ENCODE assay signal across 25 mouse cellular contexts in genomic region chr13:114843318-114843717, GRCm38 (mm10). TPM values are rescaled to one million over a fixed set of nuclear protein-coding genes. Genes with fewer than 3 reads are reported as not detected.
DNase-seq lines count a peak whose midpoint lies in the region; ATAC-seq and TF ChIP-seq lines count a peak whose summit lies in the region.
"Had no signal": no experiment of that assay in that cellular context is flagged by ENCODE, and none has a peak within 500 bp of the region (broad histone marks: within the 10 kb centered on the region; RNA-seq: fewer than 3 reads in every experiment).

No protein-coding gene starts in this region.

- H3K79me2 ChIP-seq in CH12.LX (replicated peaks; ENCODE audit: control insufficient read depth, extremely low read depth, insufficient read depth, poor library complexity, severe bottlenecking): no peaks in the 10 kb centered on the region

- no peaks in the 10 kb centered on the region for H3K36me3 ChIP-seq in CH12.LX (replicated peaks in 1 of 2; ENCODE audit: control insufficient read depth in 1 of 2, insufficient read depth in 1 of 2, low read length in 1 of 2)
- H3K36me3 ChIP-seq: embryonic facial prominence, embryonic 13.5 days; embryonic facial prominence, embryonic 15.5 days; forebrain, embryonic 10.5 days; forebrain, embryonic 12.5 days had no signal

- in situ Hi-C loops in CH12.LX (cut with MboI; ENCODE audit: low pct_ligation_motif_present, low pct_unique_long_range_greater_than_20kb, low sequenced_read_pairs): no loop called here

- TF ChIP-seq RAD21 in CH12.LX (IDR thresholded peaks at IDR 0.05; ENCODE audit: low read depth, low read length): no peak

- no peaks in the 10 kb centered on the region for H3K27me3 ChIP-seq in CH12.LX (replicated peaks)
- H3K27me3 ChIP-seq: embryonic facial prominence, embryonic 13.5 days; embryonic facial prominence, embryonic 15.5 days; forebrain, embryonic 12.5 days had no signal

- H3K4me2 ChIP-seq in CH12.LX (ENCODE audit: insufficient read depth, low read depth, poor library complexity, severe bottlenecking): no peak overlapping the region
- H3K4me2 ChIP-seq: embryonic facial prominence, embryonic 13.5 days; embryonic facial prominence, embryonic 15.5 days; forebrain, embryonic 12.5 days had no signal

- TF ChIP-seq POLR2A in CH12.LX (IDR thresholded peaks at IDR 0.05; ENCODE audit: low read depth, low read length): no peak

- H3K4me3 ChIP-seq in CH12.LX (replicated peaks in 1 of 3; ENCODE audit: low read depth in 2 of 3, low read length in 2 of 3, poor library complexity in 1 of 3): no peak overlapping the region
- H3K4me3 ChIP-seq: embryonic facial prominence, embryonic 13.5 days; embryonic facial prominence, embryonic 15.5 days; erythroblast, embryonic 14.5 days; forebrain, embryonic 10.5 days; forebrain, embryonic 12.5 days had no signal

- TF ChIP-seq CTCF in CH12.LX (conservative IDR thresholded peaks at IDR 0.05 in 1 of 2, IDR thresholded peaks at IDR 0.05 in 1 of 2; ENCODE audit: low read depth in 2 of 2, low read length in 2 of 2): no peak

- peaks cover 2 to 9% of the 10 kb centered on the region in 2 experiments; a peak in 3 of 4 replicates for H3K4me1 ChIP-seq in CH12.LX (ENCODE audit: control insufficient read depth in 1 of 2, insufficient read depth in 2 of 2)

- dilution Hi-C loops in CH12.LX (cut with MboI; ENCODE audit: extremely low pct_ligation_motif_present, extremely low pct_unique_long_range_greater_than_20kb, low sequenced_read_pairs): no loop called here

- DNase-seq in CD4-positive, CD25-positive, alpha-beta regulatory T cell, adult 2 months (ENCODE audit: low read depth, low spot score): peak; percentile 47
- DNase-seq in CH12.LX (ENCODE audit: extremely low read depth): no peak
- no peak for DNase-seq in adrenal gland, adult 18-20 months (ENCODE audit: low spot score in 2 of 2)
- no peak for DNase-seq in lung, adult 18-20 months
- DNase-seq in kidney, postnatal 4 days: no peak
- DNase-seq in adrenal gland, postnatal 25 days: no peak
- DNase-seq: adrenal gland, adult 8-10 months; adrenal gland, postnatal 14 days; B cell, adult 2 months; cerebellum, adult 11 months; cerebellum, adult 18-20 months; cerebellum, adult 8-10 months; cerebellum, adult 9-11 months; cerebellum, postnatal 14 days; cerebellum, postnatal 36 days; embryo, embryonic 11 days had no signal

- ATAC-seq in activated CD4-positive, CD25-positive, alpha-beta regulatory T cell, adult 4 months: peak; percentile 31
- ATAC-seq in inflammation-experienced regulatory T-cells, adult 6 months: peak; percentile 46
- ATAC-seq: forebrain, embryonic 14.5 days; forebrain, embryonic 16.5 days had no signal

- no peak overlapping the region for H3K27ac ChIP-seq in CH12.LX (ENCODE audit: insufficient read depth, low read depth)
- H3K27ac ChIP-seq: embryonic facial prominence, embryonic 13.5 days; embryonic facial prominence, embryonic 15.5 days; forebrain, embryonic 10.5 days; forebrain, embryonic 12.5 days had no signal

- no peak for TF ChIP-seq EP300 in CH12.LX (IDR thresholded peaks at IDR 0.05; ENCODE audit: low read length)

- no peaks in the 10 kb centered on the region for H3K9me3 ChIP-seq in CH12.LX (replicated peaks; ENCODE audit: low read length)
- H3K9me3 ChIP-seq: embryonic facial prominence, embryonic 13.5 days; embryonic facial prominence, embryonic 15.5 days; forebrain, embryonic 10.5 days; forebrain, embryonic 12.5 days had no signal

- 0 out of 2 replicates have a peak overlapping the region, but pooled peaks have one; percentile 28 for H3K9ac ChIP-seq in CH12.LX (ENCODE audit: insufficient read depth, low read depth)
- H3K9ac ChIP-seq: embryonic facial prominence, embryonic 13.5 days; embryonic facial prominence, embryonic 15.5 days; forebrain, embryonic 12.5 days had no signal

TF ChIP-seq in CH12.LX, 34 proteins besides CTCF, POLR2A, EP300 and RAD21:
- TF ChIP-seq CHD1 (IDR thresholded peaks at IDR 0.05; ENCODE audit: low read depth, low read length) (no peak), MEF2A (IDR thresholded peaks at IDR 0.05; ENCODE audit: borderline replicate concordance, low read depth, low read length) (no peak), ZNF384 (IDR thresholded peaks at IDR 0.05; ENCODE audit: low read depth, low read length) (no peak), JUN (IDR thresholded peaks at IDR 0.05; ENCODE audit: insufficient read depth, low read depth, low read length) (no peak), SIN3A (IDR thresholded peaks at IDR 0.05; ENCODE audit: low read length) (no peak), MXI1 (IDR thresholded peaks at IDR 0.05; ENCODE audit: low read depth, low read length) (no peak), USF1 (IDR thresholded peaks at IDR 0.05; ENCODE audit: low read depth, low read length) (no peak), MAZ (IDR thresholded peaks at IDR 0.05; ENCODE audit: low read depth, low read length) (no peak), ZKSCAN1 (IDR thresholded peaks at IDR 0.05; ENCODE audit: borderline replicate concordance, low read depth, low read length) (no peak), JUND (conservative IDR thresholded peaks at IDR 0.05; ENCODE audit: low read depth, low read length) (no peak), IRF4 (IDR thresholded peaks at IDR 0.05; ENCODE audit: low read depth, low read length) (no peak), USF2 (conservative IDR thresholded peaks at IDR 0.05; ENCODE audit: low read depth, low read length) (no peak), TCF12 (IDR thresholded peaks at IDR 0.05; ENCODE audit: low read depth, low read length) (no peak), CHD2 (IDR thresholded peaks at IDR 0.05; ENCODE audit: low read length) (no peak), RCOR1 (conservative IDR thresholded peaks at IDR 0.05; ENCODE audit: low read depth, low read length) (no peak), KAT2A (IDR thresholded peaks at IDR 0.05; ENCODE audit: insufficient replicate concordance, low read length) (no peak), ZC3H11A (IDR thresholded peaks at IDR 0.05; ENCODE audit: low read depth, low read length) (no peak), ETS1 (conservative IDR thresholded peaks at IDR 0.05; ENCODE audit: low read depth, low read length) (no peak), TBP (conservative IDR thresholded peaks at IDR 0.05; ENCODE audit: low read depth, low read length) (no peak)

RNA-seq across cellular contexts. Expression of gene Mocs2, which starts 25.3 kb away (rescaled TPM):
- total RNA-seq in CH12.LX (2012; rRNA removed): 34.9 and 39.3 TPM in 2 replicates
- total RNA-seq in CH12.LX (2014; rRNA removed): 38.1 and 41.0 TPM in 2 replicates
- polyA plus RNA-seq in CH12.LX (2012; ENCODE audit: insufficient read length, low read depth): 29.3 and 29.4 TPM in 2 replicates
- polyA plus RNA-seq in activated CD4-positive, CD25-positive, alpha-beta regulatory T cell, adult 4 months (2017; shearing (Covaris generic)): 10 to 100 TPM; 46.8 to 50.3 TPM
- polyA plus RNA-seq in inflammation-experienced regulatory T-cells, adult 6 months (2017; shearing (Covaris generic)): 10 to 100 TPM; 44.0 to 53.5 (median 46.1) TPM
- total RNA-seq in adrenal gland, adult 18-20 months (2021): 100 to 1,000 TPM; 135 to 156 TPM
- 183 and 187 TPM in 2 replicates for total RNA-seq in adrenal gland, postnatal 25 days (2021)
